Mouse (Mus musculus) embryonic fibroblast, embryonic 13.5 days (primary cell): ENCODE results near the gene 4933424G06Rik. TPM values are rescaled to one million over a fixed set of nuclear protein-coding genes. Genes with fewer than 3 reads are reported as not detected.

Experiments
- H3K27ac ChIP-seq: 2 replicates; pipeline ENCODE4 v1.5.1; 2012; ENCODE audit warnings: low read length, control low read depth, inconsistent platforms; ENCODE audit not compliant: insufficient read depth
- H3K4me1 ChIP-seq: 2 replicates; pipeline ENCODE4 v1.6.1; 2011; ENCODE audit warnings: low read length; ENCODE audit not compliant: control insufficient read depth, insufficient read depth
- H3K4me3 ChIP-seq: 2 replicates; pipeline ENCODE4 v1.5.1; 2011; ENCODE audit warnings: mild to moderate bottlenecking, control low read depth, low read length; ENCODE audit not compliant: insufficient read depth
- CTCF ChIP-seq: IDR thresholded peaks from 2 replicates; pipeline ENCODE4 v1.5.1; 2011; ENCODE audit warnings: mild to moderate bottlenecking, control low read depth, low read length, moderate library complexity, borderline replicate concordance; ENCODE audit not compliant: insufficient read depth
- POLR2A ChIP-seq: IDR thresholded peaks from 2 replicates; pipeline ENCODE4 v1.6.1; 2011; ENCODE audit warnings: low read depth, mild to moderate bottlenecking, control low read depth, low read length, moderate library complexity
- polyA plus RNA-seq: library from polyadenylated mRNA; stranded (reverse); fragments of >200 nt; gene quantifications from 2 replicates; pipeline ENCODE4 v1.2.4, GENCODE M21; 2011; ENCODE audit warnings: low read depth; ENCODE audit not compliant: missing spikeins, insufficient read length

Gene 4933424G06Rik
- polyA plus RNA-seq, 1 experiment: 0.88 TPM

GRCm38 (mm10) chr1:36766431-36767205 lies 56.7 kb downstream of the 4933424G06Rik start:
- no peak for TF ChIP-seq CTCF
- TF ChIP-seq POLR2A: no peak
- no peaks in the 10 kb centered on the region for H3K4me1 ChIP-seq
- H3K4me3 ChIP-seq: no peak overlapping the region
- no peak overlapping the region for H3K27ac ChIP-seq

- no peak overlapping the region for H3K4me3 ChIP-seq
- no peak overlapping the region for H3K27ac ChIP-seq
- no peaks in the 10 kb centered on the region for H3K4me1 ChIP-seq
- TF ChIP-seq CTCF (no peak), POLR2A (no peak)
These were observed 57.4 kb downstream of the 4933424G06Rik start for GRCm38 (mm10) chr1:36767321-36767720.

GRCm38 (mm10) chr1:36768786-36769185 lies 58.8 kb downstream of the 4933424G06Rik start:
- no peak overlapping the region for H3K4me3 ChIP-seq
- no peak overlapping the region for H3K27ac ChIP-seq
- TF ChIP-seq POLR2A: no peak
- no peak for TF ChIP-seq CTCF
- no peaks in the 10 kb centered on the region for H3K4me1 ChIP-seq

GRCm38 (mm10) chr1:36769951-36770350 lies 60.0 kb downstream of the 4933424G06Rik start:
- no peak overlapping the region for H3K27ac ChIP-seq
- no peaks in the 10 kb centered on the region for H3K4me1 ChIP-seq
- TF ChIP-seq POLR2A (no peak), CTCF (no peak)
- H3K4me3 ChIP-seq: no peak overlapping the region

- TF ChIP-seq CTCF: no peak
- no peak for TF ChIP-seq POLR2A
- Histone ChIP-seq H3K4me3 (no peak overlapping the region), H3K27ac (no peak overlapping the region), H3K4me1 (no peaks in the 10 kb centered on the region)
These were observed 61.0 kb downstream of the 4933424G06Rik start for GRCm38 (mm10) chr1:36770998-36771397.

GRCm38 (mm10) chr1:36772198-36772934 lies 62.4 kb downstream of the 4933424G06Rik start:
- Histone ChIP-seq H3K4me1 (no peaks in the 10 kb centered on the region), H3K27ac (no peak overlapping the region), H3K4me3 (no peak overlapping the region)
- no peak for TF ChIP-seq POLR2A
- TF ChIP-seq CTCF: no peak

GRCm38 (mm10) chr1:36780793-36781192 lies 70.8 kb downstream of the 4933424G06Rik start:
- Histone ChIP-seq H3K27ac (no peak overlapping the region), H3K4me3 (no peak overlapping the region), H3K4me1 (no peaks in the 10 kb centered on the region)
- TF ChIP-seq CTCF: no peak
- no peak for TF ChIP-seq POLR2A

- no peak overlapping the region for H3K4me3 ChIP-seq
- TF ChIP-seq CTCF: no peak
- H3K4me1 ChIP-seq: no peaks in the 10 kb centered on the region
- no peak overlapping the region for H3K27ac ChIP-seq
These were observed 72.5 kb downstream of the 4933424G06Rik start for GRCm38 (mm10) chr1:36782476-36782875.

- TF ChIP-seq POLR2A (no peak), CTCF (peak; percentile 54; the same call in 1 of the 2 replicates)
- no peak overlapping the region for H3K27ac ChIP-seq
- H3K4me1 ChIP-seq: no peaks in the 10 kb centered on the region
- peak overlapping the region; percentile 26 for H3K4me3 ChIP-seq
These were observed 74.6 kb downstream of the 4933424G06Rik start for GRCm38 (mm10) chr1:36784365-36785134.
